Mouse (Mus musculus) CH12F3 (cell line): Measurements from ENCODE around the gene Sdf2.

Experiments
- in situ Hi-C: fragments of 300-500 bp; cut with MboI; formaldehyde crosslinking; loops from 2 replicates; pipeline ENCODE4 v1.14.3; 2020; ENCODE audit warnings: low sequenced_read_pairs

The Sdf2 gene

GRCm38 (mm10) chr11:78245627-78246317 is at the start of gene Sdf2, which contains the start of gene Supt6:
Sdf2 (plus strand) TSS chr11:78245746.
Supt6 (minus strand) TSS chr11:78245987.
- in situ Hi-C loops = no loop called here

- in situ Hi-C loops = no loop called here
Observed at GRCm38 (mm10) chr11:78202372-78202771, 43.2 kb upstream of the Sdf2 start.

GRCm38 (mm10) chr11:78204287-78204686 is 41.3 kb upstream of the Sdf2 start:
- in situ Hi-C loops = no loop called here

GRCm38 (mm10) chr11:78205361-78206206 is 40.0 kb upstream of the Sdf2 start:
- in situ Hi-C loops = no loop called here

GRCm38 (mm10) chr11:78207190-78207589 is 38.4 kb upstream of the Sdf2 start:
- in situ Hi-C loops = no loop called here

GRCm38 (mm10) chr11:78209886-78210285 is 35.7 kb upstream of the Sdf2 start:
- in situ Hi-C loops = no loop called here

GRCm38 (mm10) chr11:78210615-78211014 is 34.9 kb upstream of the Sdf2 start:
- in situ Hi-C loops = no loop called here

GRCm38 (mm10) chr11:78211513-78211912 is 34.0 kb upstream of the Sdf2 start:
- in situ Hi-C loops = no loop called here

GRCm38 (mm10) chr11:78213086-78213817 is 32.3 kb upstream of the Sdf2 start:
- in situ Hi-C loops = no loop called here

- in situ Hi-C loops = no loop called here
Observed at GRCm38 (mm10) chr11:78215709-78216317, 29.7 kb upstream of the Sdf2 start.

- in situ Hi-C loops = no loop called here
Observed at GRCm38 (mm10) chr11:78223586-78223985, 22.0 kb upstream of the Sdf2 start.

GRCm38 (mm10) chr11:78231518-78231917 is 14.0 kb upstream of the Sdf2 start:
- in situ Hi-C loops = no loop called here

GRCm38 (mm10) chr11:78240193-78240857 is 5.2 kb upstream of the Sdf2 start:
- in situ Hi-C loops = no loop called here

GRCm38 (mm10) chr11:78245261-78245626 is 302 bp upstream of the Sdf2 start:
- in situ Hi-C loops = no loop called here

GRCm38 (mm10) chr11:78246318-78247011 is 919 bp downstream of the Sdf2 start:
- in situ Hi-C loops = no loop called here

- in situ Hi-C loops = no loop called here
Observed at GRCm38 (mm10) chr11:78247012-78247348, 1.4 kb downstream of the Sdf2 start.

- in situ Hi-C loops = no loop called here
Observed at GRCm38 (mm10) chr11:78247727-78248140, 2.2 kb downstream of the Sdf2 start.

GRCm38 (mm10) chr11:78256618-78257017 is 11.1 kb downstream of the Sdf2 start:
- in situ Hi-C loops = no loop called here

GRCm38 (mm10) chr11:78260489-78261258 is 15.1 kb downstream of the Sdf2 start:
- in situ Hi-C loops = no loop called here
